Mouse (Mus musculus): ENCODE data around the gene Shisa9. TPM values are rescaled to one million over a fixed set of nuclear protein-coding genes. Genes with fewer than 3 reads are reported as not detected.

Gene Shisa9
- polyA plus RNA-seq, 1 experiment from 2014 or later, result 2.1 TPM

- 43% methylated on average over 7 of the region's 7 CpGs for WGBS
- no peak overlapping the region for H3K4me2 ChIP-seq (replicated peaks; ENCODE audit: low read depth, low read length)
- H3K27me3 ChIP-seq (ENCODE audit: control insufficient read depth, insufficient read depth, low read length), result no peaks in the 10 kb centered on the region
- H3K9me3 ChIP-seq (ENCODE audit: control insufficient read depth, low read depth, low read length), result no peaks in the 10 kb centered on the region
- no peaks in the 10 kb centered on the region for H3K36me3 ChIP-seq (ENCODE audit: control insufficient read depth, insufficient read depth, low read length)
- H3K27ac ChIP-seq (ENCODE audit: low read length), result no peak overlapping the region
- no peak overlapping the region for H3K9ac ChIP-seq (replicated peaks; ENCODE audit: low read depth, low read length)
- ATAC-seq (ENCODE audit: insufficient number of reproducible peaks, insufficient read depth, low FRiP score, low read depth), result no peak
- no peak overlapping the region for H3K4me3 ChIP-seq (ENCODE audit: low read depth, low read length)
- no peaks in the 10 kb centered on the region for H3K4me1 ChIP-seq (ENCODE audit: control insufficient read depth, insufficient read depth, low read length)
Observed at GRCm38 (mm10) chr16:12115040-12115856, 131.3 kb downstream of the Shisa9 start.

GRCm38 (mm10) chr16:12116926-12117325 is 133.0 kb downstream of the Shisa9 start:
- no peaks in the 10 kb centered on the region for H3K9me3 ChIP-seq (ENCODE audit: control insufficient read depth, low read depth, low read length)
- no peaks in the 10 kb centered on the region for H3K27me3 ChIP-seq (ENCODE audit: control insufficient read depth, insufficient read depth, low read length)
- no peak overlapping the region for H3K4me3 ChIP-seq (ENCODE audit: low read depth, low read length)
- no peak overlapping the region for H3K9ac ChIP-seq (replicated peaks; ENCODE audit: low read depth, low read length)
- no peak overlapping the region for H3K27ac ChIP-seq (ENCODE audit: low read length)
- no peak for ATAC-seq (ENCODE audit: insufficient number of reproducible peaks, insufficient read depth, low FRiP score, low read depth)
- H3K4me2 ChIP-seq (replicated peaks; ENCODE audit: low read depth, low read length), result no peak overlapping the region
- 94% methylated on average over 1 of the region's 1 CpGs for WGBS
- no peaks in the 10 kb centered on the region for H3K4me1 ChIP-seq (ENCODE audit: control insufficient read depth, insufficient read depth, low read length)
- no peaks in the 10 kb centered on the region for H3K36me3 ChIP-seq (ENCODE audit: control insufficient read depth, insufficient read depth, low read length)

- 79% methylated on average over 3 of the region's 3 CpGs for WGBS
- Histone ChIP-seq H3K4me3 (ENCODE audit: low read depth, low read length) (no peak overlapping the region), H3K27ac (ENCODE audit: low read length) (no peak overlapping the region), H3K4me1 (ENCODE audit: control insufficient read depth, insufficient read depth, low read length) (no peaks in the 10 kb centered on the region), H3K9me3 (ENCODE audit: control insufficient read depth, low read depth, low read length) (no peaks in the 10 kb centered on the region), H3K9ac (replicated peaks; ENCODE audit: low read depth, low read length) (no peak overlapping the region), H3K27me3 (ENCODE audit: control insufficient read depth, insufficient read depth, low read length) (no peaks in the 10 kb centered on the region), H3K4me2 (replicated peaks; ENCODE audit: low read depth, low read length) (no peak overlapping the region), H3K36me3 (ENCODE audit: control insufficient read depth, insufficient read depth, low read length) (no peaks in the 10 kb centered on the region)
- ATAC-seq (ENCODE audit: insufficient number of reproducible peaks, insufficient read depth, low FRiP score, low read depth), result no peak
Observed at GRCm38 (mm10) chr16:12119463-12119862, 135.6 kb downstream of the Shisa9 start.

- Histone ChIP-seq H3K4me2 (replicated peaks; ENCODE audit: low read depth, low read length) (no peak overlapping the region), H3K27ac (ENCODE audit: low read length) (no peak overlapping the region), H3K9me3 (ENCODE audit: control insufficient read depth, low read depth, low read length) (no peaks in the 10 kb centered on the region), H3K9ac (replicated peaks; ENCODE audit: low read depth, low read length) (no peak overlapping the region), H3K36me3 (ENCODE audit: control insufficient read depth, insufficient read depth, low read length) (no peaks in the 10 kb centered on the region), H3K27me3 (ENCODE audit: control insufficient read depth, insufficient read depth, low read length) (no peaks in the 10 kb centered on the region), H3K4me1 (ENCODE audit: control insufficient read depth, insufficient read depth, low read length) (no peaks in the 10 kb centered on the region), H3K4me3 (ENCODE audit: low read depth, low read length) (no peak overlapping the region)
- 84% methylated on average over 3 of the region's 3 CpGs for WGBS
- no peak for ATAC-seq (ENCODE audit: insufficient number of reproducible peaks, insufficient read depth, low FRiP score, low read depth)
Observed at GRCm38 (mm10) chr16:12129782-12130181, 145.9 kb downstream of the Shisa9 start.

GRCm38 (mm10) chr16:12146666-12147065 is 162.8 kb downstream of the Shisa9 start:
- no peak for ATAC-seq (ENCODE audit: insufficient number of reproducible peaks, insufficient read depth, low FRiP score, low read depth)
- Histone ChIP-seq H3K4me1 (ENCODE audit: control insufficient read depth, insufficient read depth, low read length) (no peaks in the 10 kb centered on the region), H3K9me3 (ENCODE audit: control insufficient read depth, low read depth, low read length) (no peaks in the 10 kb centered on the region)

GRCm38 (mm10) chr16:12151986-12152385 is 168.1 kb downstream of the Shisa9 start:
- 77% methylated on average over 4 of the region's 4 CpGs for WGBS
- H3K27ac ChIP-seq (ENCODE audit: low read length), result no peak overlapping the region
- H3K9ac ChIP-seq (replicated peaks; ENCODE audit: low read depth, low read length), result no peak overlapping the region
- no peaks in the 10 kb centered on the region for H3K9me3 ChIP-seq (ENCODE audit: control insufficient read depth, low read depth, low read length)
- H3K27me3 ChIP-seq (ENCODE audit: control insufficient read depth, insufficient read depth, low read length), result no peaks in the 10 kb centered on the region
- no peak overlapping the region for H3K4me2 ChIP-seq (replicated peaks; ENCODE audit: low read depth, low read length)
- no peaks in the 10 kb centered on the region for H3K4me1 ChIP-seq (ENCODE audit: control insufficient read depth, insufficient read depth, low read length)
- H3K36me3 ChIP-seq (ENCODE audit: control insufficient read depth, insufficient read depth, low read length), result no peaks in the 10 kb centered on the region
- ATAC-seq (ENCODE audit: insufficient number of reproducible peaks, insufficient read depth, low FRiP score, low read depth), result no peak
- H3K4me3 ChIP-seq (ENCODE audit: low read depth, low read length), result no peak overlapping the region

More at GRCm38 (mm10) chr16:12146666-12147065, 162.8 kb downstream of the Shisa9 start:
- no peaks in the 10 kb centered on the region for H3K27me3 ChIP-seq (ENCODE audit: control insufficient read depth, insufficient read depth, low read length)
- H3K36me3 ChIP-seq (ENCODE audit: control insufficient read depth, insufficient read depth, low read length), result no peaks in the 10 kb centered on the region
- H3K4me3 ChIP-seq (ENCODE audit: low read depth, low read length), result no peak overlapping the region
- no peak overlapping the region for H3K4me2 ChIP-seq (replicated peaks; ENCODE audit: low read depth, low read length)
- H3K27ac ChIP-seq (ENCODE audit: low read length), result no peak overlapping the region
- H3K9ac ChIP-seq (replicated peaks; ENCODE audit: low read depth, low read length), result no peak overlapping the region

- no peak overlapping the region for H3K4me2 ChIP-seq (replicated peaks; ENCODE audit: low read depth, low read length)
- ATAC-seq (ENCODE audit: insufficient number of reproducible peaks, insufficient read depth, low FRiP score, low read depth), result no peak
- no peak overlapping the region for H3K27ac ChIP-seq (ENCODE audit: low read length)
- H3K36me3 ChIP-seq (ENCODE audit: control insufficient read depth, insufficient read depth, low read length), result no peaks in the 10 kb centered on the region
- H3K9me3 ChIP-seq (ENCODE audit: control insufficient read depth, low read depth, low read length), result no peaks in the 10 kb centered on the region
- H3K9ac ChIP-seq (replicated peaks; ENCODE audit: low read depth, low read length), result no peak overlapping the region
- 86% methylated on average over 2 of the region's 2 CpGs for whole genome bisulfite sequencing
- H3K4me3 ChIP-seq (ENCODE audit: low read depth, low read length), result no peak overlapping the region
- no peaks in the 10 kb centered on the region for H3K27me3 ChIP-seq (ENCODE audit: control insufficient read depth, insufficient read depth, low read length)
- no peaks in the 10 kb centered on the region for H3K4me1 ChIP-seq (ENCODE audit: control insufficient read depth, insufficient read depth, low read length)
Observed at GRCm38 (mm10) chr16:12154476-12154875, 170.6 kb downstream of the Shisa9 start.

GRCm38 (mm10) chr16:12173482-12174041 is 189.6 kb downstream of the Shisa9 start:
- Histone ChIP-seq H3K4me2 (replicated peaks; ENCODE audit: low read depth, low read length) (no peak overlapping the region), H3K4me1 (ENCODE audit: control insufficient read depth, insufficient read depth, low read length) (no peaks in the 10 kb centered on the region), H3K27ac (ENCODE audit: low read length) (no peak overlapping the region), H3K9ac (replicated peaks; ENCODE audit: low read depth, low read length) (no peak overlapping the region), H3K27me3 (ENCODE audit: control insufficient read depth, insufficient read depth, low read length) (no peaks in the 10 kb centered on the region), H3K4me3 (ENCODE audit: low read depth, low read length) (no peak overlapping the region), H3K9me3 (ENCODE audit: control insufficient read depth, low read depth, low read length) (no peaks in the 10 kb centered on the region), H3K36me3 (ENCODE audit: control insufficient read depth, insufficient read depth, low read length) (no peaks in the 10 kb centered on the region)
- no peak for ATAC-seq (ENCODE audit: insufficient number of reproducible peaks, insufficient read depth, low FRiP score, low read depth)
- WGBS, result 90% methylated on average over 1 of the region's 1 CpGs
